Mouse (Mus musculus): Measurements from ENCODE around the gene Gja5.
"Not testable (repeated sequence)": the region's sequence is repeated elsewhere in the genome, so short reads cannot be mapped to it uniquely, and the experiment has no call there.

The Gja5 gene

GRCm38 (mm10) chr3:97037119-97037518 is 132.6 kb downstream of the Gja5 start:
- no peak for DNase-seq (ENCODE audit: low read depth, low spot score)

- no peak for DNase-seq (ENCODE audit: low read depth, low spot score)
Observed at GRCm38 (mm10) chr3:97039721-97040120, 135.2 kb downstream of the Gja5 start.

- DNase-seq (ENCODE audit: low read depth, low spot score), result no peak
Observed at GRCm38 (mm10) chr3:97044188-97044587, 139.7 kb downstream of the Gja5 start.

- no peak for DNase-seq (ENCODE audit: low read depth, low spot score)
Observed at GRCm38 (mm10) chr3:97047757-97048156, 143.3 kb downstream of the Gja5 start.

- DNase-seq (ENCODE audit: low read depth, low spot score), result peak; percentile 78
Observed at GRCm38 (mm10) chr3:97048360-97048759, 143.9 kb downstream of the Gja5 start.

- peak; percentile 61 for DNase-seq (ENCODE audit: low read depth, low spot score)
Observed at GRCm38 (mm10) chr3:97051264-97051744, 146.8 kb downstream of the Gja5 start.

GRCm38 (mm10) chr3:97052069-97052799 is 147.7 kb downstream of the Gja5 start:
- no peak for DNase-seq (ENCODE audit: low read depth, low spot score)

GRCm38 (mm10) chr3:97058704-97059103 is 154.2 kb downstream of the Gja5 start:
- DNase-seq (ENCODE audit: low read depth, low spot score), result no peak

- no peak for DNase-seq (ENCODE audit: low read depth, low spot score)
Observed at GRCm38 (mm10) chr3:97060119-97060518, 155.6 kb downstream of the Gja5 start.

GRCm38 (mm10) chr3:97062814-97063213 is 158.3 kb downstream of the Gja5 start:
- no peak for DNase-seq (ENCODE audit: low read depth, low spot score)

- no peak for DNase-seq (ENCODE audit: low read depth, low spot score)
Observed at GRCm38 (mm10) chr3:97064046-97064445, 159.6 kb downstream of the Gja5 start.

GRCm38 (mm10) chr3:97069589-97069988 is 165.1 kb downstream of the Gja5 start:
- DNase-seq (ENCODE audit: low read depth, low spot score), result not testable (repeated sequence)

GRCm38 (mm10) chr3:97071916-97072315 is 167.4 kb downstream of the Gja5 start:
- DNase-seq (ENCODE audit: low read depth, low spot score), result not testable (repeated sequence)

GRCm38 (mm10) chr3:97072361-97072760 is 167.9 kb downstream of the Gja5 start:
- DNase-seq (ENCODE audit: low read depth, low spot score), result not testable (repeated sequence)

- DNase-seq (ENCODE audit: low read depth, low spot score), result not testable (repeated sequence)
Observed at GRCm38 (mm10) chr3:97075744-97076350, 171.4 kb downstream of the Gja5 start.

GRCm38 (mm10) chr3:97076412-97076811 is 171.9 kb downstream of the Gja5 start:
- DNase-seq (ENCODE audit: low read depth, low spot score), result no peak

GRCm38 (mm10) chr3:97078436-97078835 is 173.9 kb downstream of the Gja5 start:
- DNase-seq (ENCODE audit: low read depth, low spot score), result peak; percentile 54

GRCm38 (mm10) chr3:97082156-97082555 is 177.7 kb downstream of the Gja5 start:
- DNase-seq (ENCODE audit: low read depth, low spot score), result no peak

- DNase-seq (ENCODE audit: low read depth, low spot score), result no peak
Observed at GRCm38 (mm10) chr3:97087326-97087725, 182.8 kb downstream of the Gja5 start.

GRCm38 (mm10) chr3:97088291-97088690 is 183.8 kb downstream of the Gja5 start:
- DNase-seq (ENCODE audit: low read depth, low spot score), result not testable (repeated sequence)

GRCm38 (mm10) chr3:97091971-97092370 is 187.5 kb downstream of the Gja5 start:
- not testable (repeated sequence) for DNase-seq (ENCODE audit: low read depth, low spot score)

GRCm38 (mm10) chr3:97096664-97097063 is 192.2 kb downstream of the Gja5 start:
- DNase-seq (ENCODE audit: low read depth, low spot score), result not testable (repeated sequence)
